Mouse (Mus musculus): Measurements from ENCODE around the gene Tab1.

- TF ChIP-seq POLR2A (IDR thresholded peaks at IDR 0.05; ENCODE audit: borderline replicate concordance, extremely low read depth, insufficient read depth, insufficient read length, poor library complexity, severe bottlenecking) (no peak), CTCF (IDR thresholded peaks at IDR 0.05; ENCODE audit: borderline replicate concordance, extremely low read depth, insufficient read depth, insufficient read length) (no peak)
Observed at GRCm38 (mm10) chr15:80169484-80169883, 36.6 kb downstream of the Tab1 start.

All from brain, embryonic 14.5 days (tissue).